Mouse (Mus musculus) embryonic facial prominence, embryonic 13.5 days (tissue): ENCODE data around the gene Galnt9. TPM values are rescaled to one million over a fixed set of nuclear protein-coding genes. Genes with fewer than 3 reads are reported as not detected.
A peak's percentile ranks its signal among the peaks of the same experiment; 100 is the strongest.

Source experiments
- ATAC-seq: fragments of 200-750 bp; cut with Nextera tagmentation; 2 replicates; pipeline ENCODE4 v1.8.0; 2017; ENCODE audit warnings: low read depth; ENCODE audit not compliant: insufficient number of reproducible peaks, insufficient read depth, low FRiP score, low TSS enrichment
- H3K27ac ChIP-seq: fragments of 300-500 bp; sonication (generic); 2 replicates; pipeline ENCODE4 v1.5.1; 2015; ENCODE audit warnings: moderate library complexity, mild to moderate bottlenecking, inconsistent platforms
- H3K27me3 ChIP-seq: fragments of 300-500 bp; sonication (generic); 2 replicates; pipeline ENCODE4 v1.6.1; 2015; ENCODE audit warnings: mild to moderate bottlenecking, inconsistent platforms
- H3K36me3 ChIP-seq: fragments of 300-500 bp; sonication (generic); 2 replicates; pipeline ENCODE4 v1.6.1; 2015; ENCODE audit warnings: mild to moderate bottlenecking, inconsistent platforms
- H3K4me1 ChIP-seq: fragments of 300-500 bp; sonication (generic); 2 replicates; pipeline ENCODE4 v1.6.1; 2015; ENCODE audit warnings: inconsistent platforms
- H3K4me2 ChIP-seq: fragments of 300-500 bp; sonication (generic); 2 replicates; pipeline ENCODE4 v1.6.1; 2015; ENCODE audit warnings: moderate library complexity, mild to moderate bottlenecking, inconsistent platforms
- H3K4me3 ChIP-seq: fragments of 300-500 bp; sonication (generic); 2 replicates; pipeline ENCODE4 v1.5.1; 2015; ENCODE audit warnings: mild to moderate bottlenecking, inconsistent platforms
- H3K9ac ChIP-seq: fragments of 300-500 bp; sonication (generic); 2 replicates; pipeline ENCODE4 v1.6.1; 2015; ENCODE audit warnings: mild to moderate bottlenecking, inconsistent platforms
- H3K9me3 ChIP-seq: fragments of 300-500 bp; sonication (generic); 2 replicates; pipeline ENCODE4 v1.6.1; 2016; ENCODE audit warnings: inconsistent platforms
- WGBS: fragments of 180-500 bp; shearing (Covaris S2); methylation state at CpG from one replicate; pipeline ENCODE4 v1.1.7; 2015; ENCODE audit warnings: mixed read lengths; 5-methylcytosine and 5-hydroxymethylcytosine counted together
- polyA plus RNA-seq: library from polyadenylated mRNA; unstranded; fragments of >200 nt; fragmentation: Nextera tagmentation; extraction: Ambion mirVana; gene quantifications from 2 replicates; pipeline ENCODE4 v1.2.1, GENCODE M21; 2015

The Galnt9 gene
- 0.73 and 1.0 TPM in 2 replicates for polyA plus RNA-seq

DNA sequence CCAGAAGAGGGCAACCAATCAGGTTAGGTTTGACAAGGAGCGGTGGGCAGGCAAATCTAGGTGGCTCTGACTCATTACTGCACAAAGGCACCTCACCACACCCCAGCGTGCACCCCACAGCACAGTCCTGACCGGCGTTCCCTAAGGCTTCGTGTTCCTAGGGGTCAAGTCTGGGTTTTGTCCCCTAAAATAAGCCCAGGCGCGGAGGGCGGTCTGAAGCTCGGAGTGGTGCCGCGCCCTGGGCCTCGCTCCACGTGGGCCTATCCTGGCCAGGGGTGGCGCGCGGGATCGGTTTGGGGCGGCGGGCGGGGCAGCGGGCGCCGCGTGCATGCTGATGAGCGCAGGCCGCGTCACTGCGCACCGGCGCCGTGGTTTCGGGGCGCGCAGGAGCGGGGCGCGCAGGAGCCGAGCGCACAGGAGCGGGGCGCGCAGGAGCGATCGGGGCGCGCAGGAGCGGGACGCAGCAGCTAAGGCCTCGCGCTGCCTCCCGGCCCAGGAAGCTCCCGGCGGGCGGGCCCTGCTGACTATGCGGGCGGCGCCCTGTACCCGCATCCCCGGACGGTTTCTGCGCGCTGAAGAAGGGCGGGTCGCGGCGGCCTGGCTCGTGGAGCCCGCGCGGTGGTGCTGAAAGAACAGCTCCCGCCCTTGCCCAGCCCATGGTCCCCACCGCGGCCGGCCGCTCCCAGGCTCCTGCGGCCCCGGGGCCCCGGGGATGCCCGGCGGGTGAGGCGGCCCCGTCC is at the start of gene Galnt9:
Galnt9 (plus strand) TSS at position 405 of the 740 bp plus-strand sequence.
- Histone ChIP-seq H3K27me3 (peaks cover 87% of the 10 kb centered on the region), H3K4me3 (peak within 1 kb of the TSS; percentile 50), H3K9me3 (no peaks in the 10 kb centered on the region), H3K4me1 (peaks cover 10% of the 10 kb centered on the region), H3K36me3 (no peaks in the 10 kb centered on the region), H3K4me2 (peak within 1 kb of the TSS; percentile 89), H3K9ac (0 out of 2 replicates have a peak within 1 kb of the TSS, but pooled peaks have one; percentile 11), H3K27ac (no peak within 1 kb of the TSS)
- ATAC-seq = no peak
- WGBS = under 1% methylated on average over 82 of the region's 82 CpGs

DNA sequence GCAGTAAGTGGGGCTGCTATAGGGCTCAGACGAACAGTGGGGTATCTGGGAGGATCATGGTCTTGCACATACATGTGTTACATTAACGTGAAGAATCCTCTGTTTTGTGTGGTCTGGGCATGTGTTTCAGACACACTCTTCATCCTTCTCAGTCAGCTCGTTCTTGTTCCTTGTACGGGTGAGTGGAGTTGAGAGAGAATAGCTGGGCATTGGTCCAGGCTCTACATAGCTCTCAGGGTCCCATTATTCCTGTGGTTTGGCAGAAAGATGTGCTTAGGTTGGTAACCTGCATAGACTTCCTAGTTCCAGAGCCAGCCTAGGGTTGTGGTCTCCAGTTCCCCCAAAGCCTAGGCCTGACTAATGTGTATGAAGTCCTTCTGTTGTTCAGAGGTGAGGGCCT is 49.8 kb upstream of the Galnt9 start:
- no peaks in the 10 kb centered on the region for H3K9me3 ChIP-seq
- WGBS = 41% methylated on average over 4 of the region's 4 CpGs
- H3K9ac ChIP-seq = no peak overlapping the region
- no peaks in the 10 kb centered on the region for H3K36me3 ChIP-seq
- peaks cover 20% of the 10 kb centered on the region for H3K4me1 ChIP-seq
- no peaks in the 10 kb centered on the region; the same call in 1 of the 2 replicates for H3K27me3 ChIP-seq
- no peak overlapping the region for H3K4me2 ChIP-seq
- H3K27ac ChIP-seq = peak overlapping the region; percentile 63
- H3K4me3 ChIP-seq = no peak overlapping the region
- no peak for ATAC-seq

DNA sequence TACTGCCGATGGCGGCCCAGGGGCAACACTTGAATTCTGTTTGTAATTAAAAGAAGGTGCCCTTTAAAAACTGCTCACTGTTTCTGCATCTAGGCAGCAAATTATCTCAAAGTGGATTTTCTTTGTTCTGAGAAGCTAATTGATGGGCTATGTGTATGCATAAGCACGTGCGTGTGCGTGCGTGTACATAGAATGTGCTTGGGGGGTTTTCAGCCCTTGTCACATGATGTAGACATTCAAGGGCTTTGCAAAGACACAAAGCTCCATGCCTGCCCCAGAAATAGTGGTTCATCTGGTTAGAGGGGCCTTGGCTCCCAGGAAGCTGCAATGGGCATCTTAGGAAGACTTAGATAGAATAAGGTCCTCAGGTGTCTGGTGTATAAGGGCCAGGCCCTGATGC is 49.1 kb upstream of the Galnt9 start:
- Histone ChIP-seq H3K4me1 (peaks cover 20% of the 10 kb centered on the region), H3K4me3 (no peak overlapping the region), H3K9me3 (no peaks in the 10 kb centered on the region), H3K27me3 (no peaks in the 10 kb centered on the region; the same call in 1 of the 2 replicates), H3K36me3 (no peaks in the 10 kb centered on the region), H3K4me2 (no peak overlapping the region), H3K9ac (no peak overlapping the region), H3K27ac (0 out of 2 replicates have a peak overlapping the region, but pooled peaks have one; percentile 63)
- no peak for ATAC-seq
- WGBS = 54% methylated on average over 6 of the region's 6 CpGs

- H3K9me3 ChIP-seq = no peaks in the 10 kb centered on the region
- no peak overlapping the region for H3K4me3 ChIP-seq
- H3K27me3 ChIP-seq = peaks cover 4% of the 10 kb centered on the region; the same call in 1 of the 2 replicates
- H3K4me1 ChIP-seq = peaks cover 20% of the 10 kb centered on the region
- ATAC-seq = no peak
- H3K9ac ChIP-seq = no peak overlapping the region
- H3K36me3 ChIP-seq = no peaks in the 10 kb centered on the region
- no peak overlapping the region for H3K27ac ChIP-seq
- WGBS = 79% methylated on average over 5 of the region's 5 CpGs
- H3K4me2 ChIP-seq = no peak overlapping the region
Observed at GRCm38 (mm10) chr5:110497556-110497955, 46.6 kb upstream of the Galnt9 start.

DNA sequence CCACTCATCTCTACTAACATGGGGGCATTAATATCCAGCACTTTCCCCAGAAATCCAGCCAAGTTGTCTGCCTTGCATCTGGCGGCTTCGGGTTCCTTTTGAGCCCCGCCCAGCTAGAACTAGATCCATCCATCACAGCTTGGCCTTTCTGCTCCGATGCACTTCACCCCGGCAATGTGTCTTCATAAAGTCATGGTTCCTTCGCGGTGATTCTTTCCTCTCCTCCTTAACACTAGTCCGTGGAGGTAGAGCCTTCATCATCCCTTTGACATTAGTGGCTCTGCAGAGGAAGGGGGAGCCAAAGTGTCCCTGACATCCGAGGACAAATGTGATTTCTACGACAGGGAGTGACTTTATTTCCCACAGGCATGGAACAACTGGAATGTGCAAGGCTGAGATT is 46.1 kb upstream of the Galnt9 start:
- Histone ChIP-seq H3K9me3 (no peaks in the 10 kb centered on the region), H3K4me1 (peaks cover 20% of the 10 kb centered on the region), H3K27me3 (peaks cover 4% of the 10 kb centered on the region; the same call in 1 of the 2 replicates), H3K4me2 (no peak overlapping the region), H3K9ac (no peak overlapping the region), H3K27ac (no peak overlapping the region), H3K36me3 (no peaks in the 10 kb centered on the region), H3K4me3 (no peak overlapping the region)
- 68% methylated on average over 10 of the region's 10 CpGs for WGBS
- ATAC-seq = no peak

GRCm38 (mm10) chr5:110500233-110500632 is 43.9 kb upstream of the Galnt9 start:
- Histone ChIP-seq H3K36me3 (no peaks in the 10 kb centered on the region), H3K27ac (no peak overlapping the region), H3K27me3 (peaks cover 4% of the 10 kb centered on the region; the same call in 1 of the 2 replicates), H3K9me3 (no peaks in the 10 kb centered on the region), H3K4me1 (peaks cover 6% of the 10 kb centered on the region; the same call in 1 of the 2 replicates), H3K9ac (no peak overlapping the region), H3K4me3 (no peak overlapping the region), H3K4me2 (no peak overlapping the region)
- no peak for ATAC-seq
- 63% methylated on average over 4 of the region's 4 CpGs for WGBS

- ATAC-seq = no peak
- Histone ChIP-seq H3K4me3 (no peak overlapping the region), H3K4me1 (0 out of 2 replicates have a peak, but pooled peaks cover under 1% of the 10 kb centered on the region)
Observed at GRCm38 (mm10) chr5:110503361-110503760, 40.8 kb upstream of the Galnt9 start.

GRCm38 (mm10) chr5:110505611-110506294 is 38.4 kb upstream of the Galnt9 start:
- no peak overlapping the region for H3K27ac ChIP-seq
- 52% methylated on average over 10 of the region's 10 CpGs for WGBS
- no peak for ATAC-seq

More at GRCm38 (mm10) chr5:110503361-110503760, 40.8 kb upstream of the Galnt9 start:
- Histone ChIP-seq H3K36me3 (no peaks in the 10 kb centered on the region), H3K4me2 (no peak overlapping the region), H3K9me3 (no peaks in the 10 kb centered on the region), H3K27me3 (peaks cover 4% of the 10 kb centered on the region; the same call in 1 of the 2 replicates), H3K9ac (no peak overlapping the region), H3K27ac (no peak overlapping the region)
- 90% methylated on average over 3 of the region's 3 CpGs for WGBS

GRCm38 (mm10) chr5:110506295-110506616 is 37.9 kb upstream of the Galnt9 start:
- no peaks in the 10 kb centered on the region for H3K36me3 ChIP-seq
- H3K27me3 ChIP-seq = 0 out of 2 replicates have a peak, but pooled peaks cover under 1% of the 10 kb centered on the region
- no peaks in the 10 kb centered on the region for H3K4me1 ChIP-seq
- no peak for ATAC-seq
- H3K9me3 ChIP-seq = no peaks in the 10 kb centered on the region
- 60% methylated on average over 8 of the region's 8 CpGs for WGBS
- no peak overlapping the region for H3K4me3 ChIP-seq
- no peak overlapping the region for H3K9ac ChIP-seq
- H3K27ac ChIP-seq = no peak overlapping the region
- no peak overlapping the region for H3K4me2 ChIP-seq

More at GRCm38 (mm10) chr5:110505611-110506294, 38.4 kb upstream of the Galnt9 start:
- Histone ChIP-seq H3K36me3 (no peaks in the 10 kb centered on the region), H3K4me3 (no peak overlapping the region), H3K4me2 (no peak overlapping the region), H3K27me3 (peaks cover 4% of the 10 kb centered on the region; the same call in 1 of the 2 replicates), H3K4me1 (no peaks in the 10 kb centered on the region), H3K9me3 (no peaks in the 10 kb centered on the region), H3K9ac (no peak overlapping the region; the same call in 1 of the 2 replicates)

GRCm38 (mm10) chr5:110506856-110507255 is 37.3 kb upstream of the Galnt9 start:
- Histone ChIP-seq H3K36me3 (no peaks in the 10 kb centered on the region), H3K4me2 (no peak overlapping the region), H3K9me3 (no peaks in the 10 kb centered on the region), H3K27ac (no peak overlapping the region), H3K4me3 (no peak overlapping the region), H3K9ac (no peak overlapping the region), H3K27me3 (no peaks in the 10 kb centered on the region), H3K4me1 (no peaks in the 10 kb centered on the region)
- WGBS = 53% methylated on average over 3 of the region's 3 CpGs
- ATAC-seq = no peak

GRCm38 (mm10) chr5:110507943-110508342 is 36.2 kb upstream of the Galnt9 start:
- no peak for ATAC-seq
- Histone ChIP-seq H3K36me3 (no peaks in the 10 kb centered on the region), H3K27ac (no peak overlapping the region), H3K9ac (no peak overlapping the region), H3K4me3 (no peak overlapping the region), H3K9me3 (no peaks in the 10 kb centered on the region), H3K4me1 (no peaks in the 10 kb centered on the region), H3K27me3 (no peaks in the 10 kb centered on the region), H3K4me2 (no peak overlapping the region)
- 88% methylated on average over 3 of the region's 3 CpGs for WGBS
